Mouse (Mus musculus) kidney, embryonic 15.5 days (tissue): ENCODE data around the gene Zfp704. TPM values are rescaled to one million over a fixed set of nuclear protein-coding genes. Genes with fewer than 3 reads are reported as not detected.

ENCODE experiments used
- ATAC-seq: fragments of 200-750 bp; cut with Nextera tagmentation; replicated peaks from 2 replicates; pipeline ENCODE4 v1.8.0; 2017; ENCODE audit warnings: moderate TSS enrichment; ENCODE audit not compliant: low FRiP score
- H3K27ac ChIP-seq: fragments of 300-500 bp; sonication (generic); 2 replicates; pipeline ENCODE4 v1.5.1; 2015; ENCODE audit warnings: mild to moderate bottlenecking, inconsistent platforms
- H3K27me3 ChIP-seq: fragments of 300-500 bp; sonication (generic); 2 replicates; pipeline ENCODE4 v1.6.1; 2015; ENCODE audit warnings: inconsistent platforms
- H3K36me3 ChIP-seq: fragments of 300-500 bp; sonication (generic); 2 replicates; pipeline ENCODE4 v1.6.1; 2015; ENCODE audit warnings: inconsistent platforms
- H3K4me1 ChIP-seq: fragments of 300-500 bp; sonication (generic); 2 replicates; pipeline ENCODE4 v1.6.1; 2015; ENCODE audit warnings: inconsistent platforms
- H3K4me2 ChIP-seq: fragments of 300-500 bp; sonication (generic); 2 replicates; pipeline ENCODE4 v1.6.1; 2015; ENCODE audit warnings: moderate library complexity, mild to moderate bottlenecking, inconsistent platforms
- H3K4me3 ChIP-seq: fragments of 300-500 bp; sonication (generic); replicated peaks from 2 replicates; pipeline ENCODE4 v1.5.1; 2015; ENCODE audit warnings: mild to moderate bottlenecking, inconsistent platforms
- H3K9ac ChIP-seq: fragments of 300-500 bp; sonication (generic); 2 replicates; pipeline ENCODE4 v1.6.1; 2015; ENCODE audit warnings: mild to moderate bottlenecking, inconsistent platforms
- H3K9me3 ChIP-seq: fragments of 300-500 bp; sonication (generic); replicated peaks from 2 replicates; pipeline ENCODE4 v1.6.1; 2016; ENCODE audit warnings: inconsistent platforms
- WGBS: fragments of 180-500 bp; shearing (Covaris S2); methylation state at CpG from one replicate; pipeline ENCODE4 v1.1.7; 2015; ENCODE audit warnings: mixed read lengths; 5-methylcytosine and 5-hydroxymethylcytosine counted together
- polyA plus RNA-seq: library from polyadenylated mRNA; unstranded; fragments of >200 nt; fragmentation: Nextera tagmentation; extraction: Ambion mirVana; gene quantifications from 2 replicates; pipeline ENCODE4 v1.2.1, GENCODE M21; 2015

Gene Zfp704
- polyA plus RNA-seq, 1 experiment from 2014 or later = 12.1 TPM

DNA sequence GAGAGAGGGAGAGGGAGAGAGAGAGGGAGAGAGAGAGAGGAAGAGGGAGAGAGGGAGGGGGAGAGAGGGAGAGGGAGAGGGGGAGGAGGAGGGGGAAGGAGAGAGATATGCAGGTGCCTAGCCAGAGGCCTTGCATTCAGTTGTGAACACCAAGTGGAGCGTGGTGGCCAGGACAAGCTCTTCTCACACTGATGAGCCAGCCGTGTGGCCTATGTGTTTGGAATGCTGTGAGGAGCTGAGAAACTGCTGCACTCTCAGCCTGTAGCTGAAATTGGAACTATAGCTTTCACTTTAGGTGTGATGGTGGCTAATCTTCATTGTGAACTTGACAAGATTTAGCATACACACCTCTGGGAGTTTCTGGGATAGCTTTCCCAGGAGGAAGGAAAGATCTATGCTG is 166.4 kb downstream of the Zfp704 start:
- WGBS = 73% methylated on average over 2 of the region's 2 CpGs
- no peak for ATAC-seq

GRCm38 (mm10) chr3:9441566-9442540 is 168.0 kb downstream of the Zfp704 start:
- H3K27ac ChIP-seq = no peak overlapping the region
- H3K4me1 ChIP-seq = no peaks in the 10 kb centered on the region
- H3K36me3 ChIP-seq = peaks cover 58% of the 10 kb centered on the region
- no peaks in the 10 kb centered on the region for H3K27me3 ChIP-seq
- H3K4me3 ChIP-seq = no peak overlapping the region
- H3K9ac ChIP-seq = no peak overlapping the region
- no peak for ATAC-seq
- H3K9me3 ChIP-seq = no peaks in the 10 kb centered on the region
- H3K4me2 ChIP-seq = no peak overlapping the region
- 90% methylated on average over 27 of the region's 27 CpGs for WGBS

More for the DNA sequence above, 166.4 kb downstream of the Zfp704 start:
- Histone ChIP-seq H3K36me3 (peaks cover 55% of the 10 kb centered on the region), H3K4me1 (no peaks in the 10 kb centered on the region), H3K4me2 (no peak overlapping the region), H3K9ac (no peak overlapping the region), H3K27ac (no peak overlapping the region), H3K4me3 (no peak overlapping the region), H3K9me3 (no peaks in the 10 kb centered on the region), H3K27me3 (no peaks in the 10 kb centered on the region)

- no peaks in the 10 kb centered on the region for H3K27me3 ChIP-seq
- H3K4me3 ChIP-seq = no peak overlapping the region
- no peaks in the 10 kb centered on the region for H3K4me1 ChIP-seq
- no peak overlapping the region for H3K9ac ChIP-seq
- no peak overlapping the region for H3K4me2 ChIP-seq
- H3K36me3 ChIP-seq = peaks cover 57% of the 10 kb centered on the region
- H3K27ac ChIP-seq = no peak overlapping the region
- no peaks in the 10 kb centered on the region for H3K9me3 ChIP-seq
- 71% methylated on average over 6 of the region's 6 CpGs for WGBS
- no peak for ATAC-seq
Observed at GRCm38 (mm10) chr3:9440466-9440865, 169.4 kb downstream of the Zfp704 start.

DNA sequence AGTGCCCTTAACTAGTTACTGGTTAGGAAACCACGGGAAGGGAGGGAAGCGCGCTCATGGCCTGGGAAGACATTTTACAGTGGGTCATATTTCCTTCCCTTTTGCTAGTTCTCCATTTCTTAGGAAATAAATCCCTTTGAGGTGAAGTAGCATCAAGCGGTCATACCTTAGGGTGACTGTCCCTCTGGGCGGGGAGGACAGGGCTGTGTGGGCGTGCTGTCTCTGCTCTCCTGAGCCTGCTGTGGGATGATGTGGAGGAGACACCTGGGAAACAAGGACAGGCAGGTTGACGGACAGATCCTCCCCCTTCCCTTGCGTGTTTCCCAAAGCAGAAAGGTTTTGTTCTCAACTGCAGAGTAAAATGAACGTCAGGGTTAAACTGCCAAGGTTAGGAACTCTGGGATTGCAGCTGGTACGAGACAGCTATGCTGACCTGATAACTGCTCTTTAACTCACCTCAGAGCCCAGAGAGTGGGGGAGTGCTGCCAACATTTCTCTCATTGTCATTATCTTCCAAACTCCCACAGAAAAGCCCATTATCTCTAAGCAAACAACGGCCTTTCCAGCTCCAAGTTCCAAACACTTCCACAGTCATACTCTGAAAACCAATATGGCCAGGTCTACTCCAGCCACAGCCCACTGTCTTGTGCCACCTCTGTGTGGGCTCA is 170.1 kb downstream of the Zfp704 start:
- H3K27ac ChIP-seq = no peak overlapping the region
- no peak overlapping the region for H3K4me2 ChIP-seq
- H3K36me3 ChIP-seq = peaks cover 55% of the 10 kb centered on the region
- ATAC-seq = no peak
- H3K4me1 ChIP-seq = no peaks in the 10 kb centered on the region
- 64% methylated on average over 11 of the region's 11 CpGs for WGBS
- H3K27me3 ChIP-seq = no peaks in the 10 kb centered on the region
- H3K4me3 ChIP-seq = no peak overlapping the region
- H3K9me3 ChIP-seq = no peaks in the 10 kb centered on the region
- no peak overlapping the region for H3K9ac ChIP-seq

- WGBS = 89% methylated on average over 6 of the region's 6 CpGs
- Histone ChIP-seq H3K4me2 (no peak overlapping the region), H3K4me3 (no peak overlapping the region), H3K9ac (no peak overlapping the region), H3K27me3 (no peaks in the 10 kb centered on the region), H3K9me3 (no peaks in the 10 kb centered on the region), H3K36me3 (peaks cover 41% of the 10 kb centered on the region), H3K27ac (no peak overlapping the region), H3K4me1 (no peaks in the 10 kb centered on the region)
- ATAC-seq = no peak
Observed at GRCm38 (mm10) chr3:9436256-9436655, 173.6 kb downstream of the Zfp704 start.

DNA sequence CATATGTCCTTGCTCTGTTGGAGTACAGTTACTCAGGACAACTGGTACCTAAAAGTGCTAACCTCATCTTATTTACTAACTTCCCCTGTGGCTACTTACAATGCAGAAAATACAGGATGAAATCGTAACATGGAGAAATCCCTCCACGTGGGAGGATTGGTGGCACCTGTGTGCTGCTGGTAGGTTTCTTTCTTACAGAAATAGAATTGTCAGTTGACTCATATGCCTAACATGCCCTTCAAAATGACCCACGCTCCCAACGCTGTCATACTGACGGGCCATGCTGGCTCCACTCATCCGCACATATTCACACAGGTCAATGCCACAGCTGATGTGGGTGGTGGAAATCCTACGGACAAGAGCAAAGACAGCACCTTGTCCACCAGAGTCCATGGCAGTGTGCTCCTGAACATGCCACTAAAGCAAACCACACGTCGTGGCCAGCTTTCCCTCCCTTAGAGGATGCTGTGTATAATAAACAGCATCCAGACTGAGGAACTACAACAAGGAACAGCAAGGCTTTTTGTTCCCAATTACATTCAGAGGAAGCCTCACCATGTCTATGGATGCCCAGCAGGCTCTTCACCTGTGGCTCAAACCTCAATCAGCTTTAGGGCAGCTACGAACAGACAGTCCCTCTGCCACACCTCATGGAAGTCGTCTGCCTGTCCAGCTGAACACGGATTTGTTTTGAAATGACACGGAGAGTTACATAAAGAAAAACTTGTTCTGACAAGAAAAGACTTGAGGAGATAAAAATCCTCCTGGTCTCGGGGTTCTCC is 175.3 kb downstream of the Zfp704 start:
- Histone ChIP-seq H3K4me1 (no peaks in the 10 kb centered on the region), H3K27ac (no peak overlapping the region), H3K4me3 (no peak overlapping the region), H3K27me3 (no peaks in the 10 kb centered on the region), H3K36me3 (peaks cover 40% of the 10 kb centered on the region), H3K9me3 (no peaks in the 10 kb centered on the region), H3K4me2 (no peak overlapping the region), H3K9ac (no peak overlapping the region)
- WGBS = 88% methylated on average over 14 of the region's 14 CpGs
- ATAC-seq = no peak

- Histone ChIP-seq H3K9me3 (no peaks in the 10 kb centered on the region), H3K9ac (no peak overlapping the region), H3K4me3 (no peak overlapping the region), H3K4me1 (no peaks in the 10 kb centered on the region), H3K27me3 (no peaks in the 10 kb centered on the region), H3K27ac (no peak overlapping the region), H3K4me2 (no peak overlapping the region), H3K36me3 (peaks cover 24% of the 10 kb centered on the region)
- no peak for ATAC-seq
- WGBS = 82% methylated on average over 16 of the region's 16 CpGs
Observed at GRCm38 (mm10) chr3:9432796-9433526, 176.9 kb downstream of the Zfp704 start.

DNA sequence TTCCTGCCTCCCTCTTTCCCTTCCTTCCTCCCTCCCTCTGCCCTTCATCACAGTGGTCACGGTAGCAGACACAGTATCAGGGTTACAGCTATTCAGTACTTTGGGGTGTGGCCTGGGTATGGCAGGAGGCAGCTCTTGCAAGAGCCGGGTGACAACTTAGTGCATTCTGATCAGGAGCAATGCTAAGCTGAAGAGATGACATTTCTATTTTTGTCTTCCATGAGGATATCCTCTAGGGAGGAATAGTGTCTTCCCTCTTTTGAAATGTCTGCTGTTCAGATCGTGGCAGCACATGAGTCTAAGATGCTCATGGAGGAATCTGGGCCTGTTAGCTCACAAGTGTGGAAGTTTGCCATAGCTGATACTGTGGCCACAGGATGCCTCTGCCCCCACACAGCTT is 177.7 kb downstream of the Zfp704 start:
- 64% methylated on average over 3 of the region's 3 CpGs for WGBS
- no peaks in the 10 kb centered on the region for H3K27me3 ChIP-seq
- no peaks in the 10 kb centered on the region for H3K4me1 ChIP-seq
- H3K36me3 ChIP-seq = peaks cover 17% of the 10 kb centered on the region
- H3K9ac ChIP-seq = no peak overlapping the region
- no peak overlapping the region for H3K27ac ChIP-seq
- no peak overlapping the region for H3K4me2 ChIP-seq
- H3K4me3 ChIP-seq = no peak overlapping the region
- H3K9me3 ChIP-seq = no peaks in the 10 kb centered on the region
- ATAC-seq = no peak

DNA sequence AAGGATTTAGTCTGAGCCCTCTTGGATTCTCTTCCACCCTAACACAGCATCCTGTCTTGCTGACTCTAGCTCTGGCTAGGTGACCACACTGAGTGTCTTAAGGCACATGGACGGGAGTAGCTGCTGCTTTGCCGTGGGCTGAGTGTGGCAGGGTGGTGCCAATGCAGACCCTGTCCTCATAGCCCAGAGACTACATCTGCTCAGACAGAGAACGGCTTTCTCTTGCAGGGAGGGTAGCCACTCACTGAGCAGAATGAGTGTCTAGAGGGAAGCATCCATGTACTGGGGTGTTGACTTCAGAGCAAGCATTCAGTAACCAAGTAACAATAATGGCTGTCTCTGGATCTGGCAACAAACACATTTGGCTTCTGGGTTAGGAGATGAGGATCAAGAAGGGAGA is 179.9 kb downstream of the Zfp704 start:
- no peaks in the 10 kb centered on the region for H3K4me1 ChIP-seq
- no peak overlapping the region for H3K27ac ChIP-seq
- ATAC-seq = no peak
- no peaks in the 10 kb centered on the region for H3K27me3 ChIP-seq
- no peaks in the 10 kb centered on the region for H3K36me3 ChIP-seq
- H3K4me2 ChIP-seq = no peak overlapping the region
- WGBS = 87% methylated on average over 3 of the region's 3 CpGs
- H3K9me3 ChIP-seq = no peaks in the 10 kb centered on the region
- no peak overlapping the region for H3K4me3 ChIP-seq
- no peak overlapping the region for H3K9ac ChIP-seq

DNA sequence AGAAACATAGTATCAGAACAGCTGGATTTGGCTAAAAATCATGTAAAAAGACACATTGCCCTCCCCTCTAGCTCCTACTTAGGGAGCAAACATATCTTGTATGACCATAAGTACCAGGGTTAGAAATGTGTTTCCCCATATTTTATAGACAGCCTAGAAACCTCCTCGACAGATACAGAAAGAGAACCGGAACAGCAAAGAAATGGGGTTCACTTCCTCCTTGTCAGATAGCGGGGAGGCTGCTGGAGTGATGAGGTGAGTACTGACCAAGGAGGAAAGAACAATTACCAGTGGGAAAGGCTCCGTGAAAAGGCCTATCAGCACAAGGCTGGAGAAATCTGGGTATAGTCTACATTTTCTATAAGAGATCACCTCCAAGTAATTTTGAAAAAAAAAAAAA is 182.1 kb downstream of the Zfp704 start:
- H3K27me3 ChIP-seq = no peaks in the 10 kb centered on the region
- WGBS = 95% methylated on average over 4 of the region's 4 CpGs
- ATAC-seq = no peak
- H3K4me2 ChIP-seq = no peak overlapping the region
- H3K36me3 ChIP-seq = no peaks in the 10 kb centered on the region
- no peaks in the 10 kb centered on the region for H3K9me3 ChIP-seq
- H3K4me1 ChIP-seq = no peaks in the 10 kb centered on the region
- no peak overlapping the region for H3K4me3 ChIP-seq
- H3K9ac ChIP-seq = no peak overlapping the region
- no peak overlapping the region for H3K27ac ChIP-seq

- Histone ChIP-seq H3K4me3 (no peak overlapping the region), H3K36me3 (no peaks in the 10 kb centered on the region), H3K9me3 (no peaks in the 10 kb centered on the region), H3K27me3 (no peaks in the 10 kb centered on the region), H3K4me1 (no peaks in the 10 kb centered on the region), H3K27ac (no peak overlapping the region), H3K9ac (no peak overlapping the region), H3K4me2 (no peak overlapping the region)
- WGBS = 90% methylated on average over 5 of the region's 5 CpGs
- no peak for ATAC-seq
Observed at GRCm38 (mm10) chr3:9425661-9426060, 184.2 kb downstream of the Zfp704 start.
